Mouse (Mus musculus) stomach, embryonic 14.5 days (tissue): ENCODE data around the gene Cpsf7. TPM values are rescaled to one million over a fixed set of nuclear protein-coding genes. Genes with fewer than 3 reads are reported as not detected.

ENCODE experiments used
- ATAC-seq: fragments of 200-750 bp; cut with Nextera tagmentation; 2 replicates; pipeline ENCODE4 v1.8.0; 2017; ENCODE audit warnings: low read depth, moderate TSS enrichment; ENCODE audit not compliant: insufficient number of reproducible peaks, insufficient read depth, low FRiP score
- H3K27ac ChIP-seq: fragments of 300-500 bp; sonication (generic); 2 replicates; pipeline ENCODE4 v1.5.1; 2014; ENCODE audit warnings: mild to moderate bottlenecking, low read length, moderate library complexity, mixed read lengths
- H3K27me3 ChIP-seq: fragments of 300-500 bp; sonication (generic); 2 replicates; pipeline ENCODE4 v1.6.1; 2014; ENCODE audit warnings: low read length, control low read depth, mixed read lengths; ENCODE audit not compliant: control insufficient read depth, insufficient read depth
- H3K36me3 ChIP-seq: fragments of 300-500 bp; sonication (generic); 2 replicates; pipeline ENCODE4 v1.6.1; 2014; ENCODE audit warnings: mild to moderate bottlenecking, control low read depth, low read length, moderate library complexity, mixed read lengths; ENCODE audit not compliant: control insufficient read depth, insufficient read depth
- H3K4me1 ChIP-seq: fragments of 300-500 bp; sonication (generic); 2 replicates; pipeline ENCODE4 v1.6.1; 2014; ENCODE audit warnings: low read length, control low read depth, mixed read lengths; ENCODE audit not compliant: control insufficient read depth, insufficient read depth
- H3K4me2 ChIP-seq: fragments of 300-500 bp; sonication (generic); replicated peaks from 2 replicates; pipeline ENCODE4 v1.6.1; 2014; ENCODE audit warnings: low read depth, low read length, control low read depth
- H3K4me3 ChIP-seq: fragments of 300-500 bp; sonication (generic); 2 replicates; pipeline ENCODE4 v1.5.1; 2014; ENCODE audit warnings: low read depth, low read length, control low read depth
- H3K9ac ChIP-seq: fragments of 300-500 bp; sonication (generic); replicated peaks from 2 replicates; pipeline ENCODE4 v1.6.1; 2014; ENCODE audit warnings: low read depth, mild to moderate bottlenecking, control low read depth, low read length, moderate library complexity, mixed read lengths
- H3K9me3 ChIP-seq: fragments of 300-500 bp; sonication (generic); 2 replicates; pipeline ENCODE4 v1.6.1; 2016; ENCODE audit warnings: low read depth, low read length, control low read depth; ENCODE audit not compliant: control insufficient read depth
- WGBS: fragments of 180-500 bp; shearing (Covaris S2); extraction: QIAGEN DNeasy Blood & Tissue Kit; methylation state at CpG from one replicate; pipeline ENCODE4 v1.1.7; 2014; 5-methylcytosine and 5-hydroxymethylcytosine counted together
- polyA plus RNA-seq: library from polyadenylated mRNA; unstranded; fragments of >200 nt; fragmentation: Nextera tagmentation; extraction: Ambion mirVana; gene quantifications from 2 replicates; pipeline ENCODE4 v1.2.1, GENCODE M21; 2014

Gene Cpsf7
- polyA plus RNA-seq, 1 experiment from 2014 or later = 57.1 TPM

GRCm38 (mm10) chr19:10564278-10564677, 39.2 kb downstream of the Cpsf7 start:
- WGBS = 76% methylated on average over 6 of the region's 6 CpGs
- no peak for ATAC-seq
- Histone ChIP-seq H3K36me3 (peaks cover 2% of the 10 kb centered on the region; the same call in 1 of the 2 replicates), H3K27me3 (no peaks in the 10 kb centered on the region), H3K27ac (no peak overlapping the region), H3K9me3 (no peaks in the 10 kb centered on the region), H3K9ac (no peak overlapping the region), H3K4me3 (no peak overlapping the region), H3K4me2 (no peak overlapping the region), H3K4me1 (no peaks in the 10 kb centered on the region)

- ATAC-seq = no peak
- Histone ChIP-seq H3K4me1 (no peaks in the 10 kb centered on the region), H3K4me3 (no peak overlapping the region), H3K9me3 (no peaks in the 10 kb centered on the region), H3K27me3 (no peaks in the 10 kb centered on the region), H3K9ac (no peak overlapping the region), H3K36me3 (peaks cover 4% of the 10 kb centered on the region; the same call in 1 of the 2 replicates), H3K27ac (no peak overlapping the region), H3K4me2 (no peak overlapping the region)
- 52% methylated on average over 4 of the region's 4 CpGs for WGBS
Measured at GRCm38 (mm10) chr19:10565217-10565616, 40.2 kb downstream of the Cpsf7 start.

GRCm38 (mm10) chr19:10569627-10570026, 44.6 kb downstream of the Cpsf7 start:
- WGBS = 93% methylated on average over 6 of the region's 6 CpGs
- Histone ChIP-seq H3K4me1 (no peaks in the 10 kb centered on the region), H3K4me2 (no peak overlapping the region), H3K27ac (no peak overlapping the region), H3K9me3 (no peaks in the 10 kb centered on the region), H3K4me3 (no peak overlapping the region), H3K27me3 (no peaks in the 10 kb centered on the region), H3K36me3 (peaks cover 32% of the 10 kb centered on the region), H3K9ac (no peak overlapping the region)
- no peak for ATAC-seq

GRCm38 (mm10) chr19:10576690-10577561, 51.9 kb downstream of the Cpsf7 start, which contains the start of the genes Cyb561a3 and Tmem138:
Gene Cyb561a3 (plus strand): TSS chr19:10577172.
Gene Tmem138 (minus strand): TSS chr19:10577362.
- H3K27me3 ChIP-seq = no peaks in the 10 kb centered on the region
- peak within 1 kb of the TSS; percentile 66 for H3K4me3 ChIP-seq
- peak within 1 kb of the TSS; percentile 76 for H3K9ac ChIP-seq
- peak within 1 kb of the TSS; percentile 88 for H3K4me2 ChIP-seq
- ATAC-seq = peak; percentile 96
- H3K4me1 ChIP-seq = peaks cover 4% of the 10 kb centered on the region; the same call in 1 of the 2 replicates
- peaks cover 17% of the 10 kb centered on the region for H3K36me3 ChIP-seq
- H3K9me3 ChIP-seq = no peaks in the 10 kb centered on the region
- WGBS = under 1% methylated on average over 44 of the region's 44 CpGs
- H3K27ac ChIP-seq = peak within 1 kb of the TSS; percentile 71

- no peak overlapping the region for H3K27ac ChIP-seq
- no peak overlapping the region for H3K4me3 ChIP-seq
- peaks cover 4% of the 10 kb centered on the region; the same call in 1 of the 2 replicates for H3K4me1 ChIP-seq
- no peaks in the 10 kb centered on the region for H3K27me3 ChIP-seq
- H3K4me2 ChIP-seq = no peak overlapping the region
- no peak overlapping the region for H3K9ac ChIP-seq
- WGBS = 82% methylated on average over 3 of the region's 3 CpGs
- no peaks in the 10 kb centered on the region for H3K9me3 ChIP-seq
- ATAC-seq = no peak
- H3K36me3 ChIP-seq = no peaks in the 10 kb centered on the region; the same call in 1 of the 2 replicates
Measured at GRCm38 (mm10) chr19:10580102-10580501, 55.0 kb downstream of the Cpsf7 start.

GRCm38 (mm10) chr19:10580761-10581160, 55.7 kb downstream of the Cpsf7 start:
- Histone ChIP-seq H3K27ac (no peak overlapping the region), H3K4me2 (no peak overlapping the region), H3K27me3 (no peaks in the 10 kb centered on the region), H3K4me3 (no peak overlapping the region), H3K9me3 (no peaks in the 10 kb centered on the region), H3K4me1 (peaks cover 4% of the 10 kb centered on the region; the same call in 1 of the 2 replicates), H3K9ac (no peak overlapping the region), H3K36me3 (no peaks in the 10 kb centered on the region)
- no peak for ATAC-seq
- 83% methylated on average over 3 of the region's 3 CpGs for WGBS

- WGBS = 84% methylated on average over 6 of the region's 6 CpGs
- Histone ChIP-seq H3K9me3 (no peaks in the 10 kb centered on the region), H3K4me3 (no peak overlapping the region), H3K4me1 (no peaks in the 10 kb centered on the region), H3K9ac (no peak overlapping the region), H3K36me3 (no peaks in the 10 kb centered on the region), H3K27ac (no peak overlapping the region), H3K27me3 (no peaks in the 10 kb centered on the region), H3K4me2 (no peak overlapping the region)
- ATAC-seq = no peak
Measured at GRCm38 (mm10) chr19:10581984-10582383, 56.9 kb downstream of the Cpsf7 start.

GRCm38 (mm10) chr19:10583550-10584146, 58.6 kb downstream of the Cpsf7 start:
- WGBS = 77% methylated on average over 7 of the region's 7 CpGs
- Histone ChIP-seq H3K36me3 (no peaks in the 10 kb centered on the region), H3K27ac (no peak overlapping the region), H3K4me1 (no peaks in the 10 kb centered on the region), H3K9ac (no peak overlapping the region), H3K4me3 (no peak overlapping the region), H3K27me3 (no peaks in the 10 kb centered on the region), H3K4me2 (no peak overlapping the region), H3K9me3 (no peaks in the 10 kb centered on the region)
- ATAC-seq = no peak
